Mouse (Mus musculus): Measurements from ENCODE around the gene Ppil6. TPM values are rescaled to one million over a fixed set of nuclear protein-coding genes. Genes with fewer than 3 reads are reported as not detected.

The Ppil6 gene
- polyA plus RNA-seq, 1 experiment from 2014 or later, result 6.4 TPM

DNA sequence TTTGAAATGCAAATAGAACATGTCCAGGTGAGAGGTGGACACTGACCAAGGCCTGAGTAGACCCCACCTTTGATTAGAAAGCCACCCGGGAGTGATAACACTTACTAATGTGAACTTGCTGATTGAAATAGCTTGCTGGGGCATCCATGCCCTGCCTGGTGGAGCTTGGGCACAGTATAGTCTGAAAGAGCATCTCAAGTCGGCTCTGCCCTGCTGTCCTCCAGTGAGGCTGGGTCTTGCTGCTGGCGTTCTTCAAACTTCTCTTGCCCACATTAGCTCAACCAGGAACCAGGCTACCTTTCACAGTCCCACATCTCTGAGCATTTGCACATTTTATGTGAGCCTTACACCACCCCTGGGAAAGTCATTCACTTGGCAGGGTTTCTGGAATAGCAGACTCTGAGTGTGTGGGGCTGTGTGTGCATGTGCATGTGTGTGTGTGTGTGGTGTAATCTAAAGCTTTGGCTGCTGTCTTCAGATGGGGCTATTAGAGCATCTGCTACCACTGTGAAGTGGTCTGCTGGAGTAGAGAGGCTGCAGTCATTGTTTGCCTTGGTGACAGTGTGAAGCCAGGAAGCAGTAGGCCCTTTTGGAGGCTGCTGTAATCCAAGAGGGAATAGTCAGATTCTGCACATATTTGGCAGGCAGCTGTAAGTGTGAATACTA is 29.0 kb upstream of the Ppil6 start:
- ChIA-PET POLR2A (interaction anchor here (0.7 kb wide), 1 partner anchor 11 kb away, joined by 3 read pairs; the partner anchor contains the start of gene Zbtb24), CTCF (interaction anchor here (1.1 to 1.8 kb wide), 2 partner anchors 10 to 13 kb away, joined by 3 to 5 read pairs; no protein-coding TSS in a partner anchor)
- TF ChIP-seq CTCF (IDR thresholded peaks at IDR 0.05), result no peak
- DNase-seq (ENCODE audit: low read depth, low spot score) (no peak), ATAC-seq (no peak)
- in situ Hi-C loops (cut with MboI; ENCODE audit: low pct_unique_long_range_greater_than_20kb), result no loop called here
- H3K27me3 ChIP-seq, result no peaks in the 10 kb centered on the region

DNA sequence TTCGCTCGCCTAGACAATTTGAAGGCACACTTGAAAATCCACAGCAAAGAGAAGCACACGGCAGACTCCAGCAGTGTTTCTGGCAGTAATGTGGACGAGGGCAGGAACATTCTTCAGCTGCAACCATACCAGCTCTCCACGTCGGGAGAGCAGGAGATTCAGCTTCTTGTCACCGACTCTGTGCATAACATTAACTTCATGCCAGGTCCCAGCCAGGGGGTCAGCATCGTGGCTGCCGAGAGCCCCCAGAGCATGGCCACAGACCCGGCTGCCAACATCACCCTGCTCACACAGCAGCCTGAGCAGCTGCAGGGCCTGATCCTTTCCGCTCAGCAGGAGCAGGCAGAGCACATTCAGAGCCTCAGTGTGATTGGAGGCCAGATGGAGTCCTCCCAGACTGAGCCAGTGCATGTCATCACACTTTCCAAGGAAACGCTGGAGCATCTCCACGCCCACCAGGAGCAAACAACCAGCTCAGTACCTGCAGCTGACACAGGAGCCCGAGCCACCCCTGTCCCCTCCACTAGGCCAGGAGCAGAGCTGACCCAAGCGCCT is 25.8 kb upstream of the Ppil6 start:
- no peaks in the 10 kb centered on the region for H3K27me3 ChIP-seq
- no peak for DNase-seq (ENCODE audit: low read depth, low spot score)
- ATAC-seq, result no peak
- CTCF ChIA-PET, result no interaction called here
- TF ChIP-seq CTCF (IDR thresholded peaks at IDR 0.05), result no peak
- in situ Hi-C loops (cut with MboI; ENCODE audit: low pct_unique_long_range_greater_than_20kb), result no loop called here
- POLR2A ChIA-PET, result interaction anchor here (1.1 kb wide), 1 partner anchor 10 kb away, joined by 3 read pairs; no protein-coding TSS in a partner anchor

DNA sequence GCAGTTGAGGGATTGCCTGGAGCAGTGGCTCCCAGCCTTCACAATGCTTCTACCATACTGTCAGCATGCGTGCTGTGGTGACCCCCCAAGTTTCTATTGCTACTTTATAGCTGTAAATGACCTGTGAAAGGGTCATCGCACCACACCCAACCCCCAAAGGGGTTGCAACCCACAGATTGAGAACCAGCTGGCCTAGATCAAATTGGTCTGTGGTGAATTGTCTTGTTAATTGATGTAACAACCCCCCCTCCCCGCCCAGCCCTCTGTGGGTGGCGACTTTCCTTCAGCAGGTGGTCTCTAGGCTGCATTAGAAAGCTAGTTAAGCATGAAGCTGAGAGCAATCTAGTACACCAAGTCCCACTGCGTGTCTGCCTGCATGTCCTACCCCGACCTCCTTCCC is 22.9 kb upstream of the Ppil6 start:
- CTCF ChIA-PET, result interaction anchor here (1.3 kb wide), 1 partner anchor 11 kb away, joined by 3 read pairs; no protein-coding TSS in a partner anchor
- in situ Hi-C loops (cut with MboI; ENCODE audit: low pct_unique_long_range_greater_than_20kb), result no loop called here
- ATAC-seq, result no peak
- no peak for TF ChIP-seq CTCF (IDR thresholded peaks at IDR 0.05)
- DNase-seq (ENCODE audit: low read depth, low spot score), result no peak
- POLR2A ChIA-PET, result no interaction called here
- H3K27me3 ChIP-seq, result no peaks in the 10 kb centered on the region

DNA sequence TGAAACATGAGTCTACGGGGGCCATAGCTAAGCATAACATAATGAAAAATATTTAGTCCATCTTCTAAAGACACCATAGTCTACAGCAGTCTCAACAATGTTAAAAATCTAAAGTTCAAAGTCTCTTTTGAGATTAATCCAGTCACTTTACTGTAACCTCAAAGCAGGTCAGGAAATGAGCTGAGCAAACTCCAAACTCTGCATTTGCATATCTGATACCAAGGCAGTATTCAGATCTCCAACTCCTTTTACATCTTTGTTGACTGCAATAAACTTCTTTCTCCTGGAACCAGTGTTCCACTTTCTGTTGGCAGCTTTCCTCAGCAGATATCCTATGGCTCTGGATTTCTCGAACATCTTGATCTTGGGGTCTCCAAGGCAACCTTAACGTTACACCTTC is 19.5 kb upstream of the Ppil6 start:
- ChIA-PET POLR2A (no interaction called here), CTCF (interaction anchor here (0.9 to 1.5 kb wide), 2 partner anchors 9 to 17 kb away, joined by 3 to 4 read pairs; no protein-coding TSS in a partner anchor)
- ATAC-seq (no peak), DNase-seq (ENCODE audit: low read depth, low spot score) (no peak)
- no peak for TF ChIP-seq CTCF (IDR thresholded peaks at IDR 0.05)
- no peaks in the 10 kb centered on the region for H3K27me3 ChIP-seq
- in situ Hi-C loops (cut with MboI; ENCODE audit: low pct_unique_long_range_greater_than_20kb), result no loop called here

DNA sequence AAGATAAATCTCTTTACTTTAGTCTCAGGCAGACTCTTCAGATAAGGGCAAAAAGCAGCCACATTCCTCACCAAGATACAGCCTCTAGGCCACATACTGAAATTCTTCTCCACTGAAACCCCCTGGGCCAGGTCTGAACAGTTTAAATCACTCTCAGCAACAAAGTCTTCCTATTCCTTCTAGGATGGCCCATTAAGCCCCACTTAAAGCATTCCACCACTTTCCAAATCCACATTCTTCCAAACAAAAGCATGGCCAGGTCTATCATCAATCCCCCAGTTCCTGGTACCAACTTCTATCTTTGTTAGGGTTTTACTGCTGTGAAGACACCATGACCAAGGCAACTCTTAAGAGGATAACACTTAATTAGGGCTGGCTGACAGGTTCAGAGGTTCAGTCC is 17.7 kb upstream of the Ppil6 start:
- in situ Hi-C loops (cut with MboI; ENCODE audit: low pct_unique_long_range_greater_than_20kb), result no loop called here
- CTCF ChIA-PET, result interaction anchor here (1.3 to 1.4 kb wide), 2 partner anchors 20 to 217 kb away, joined by 3 read pairs; no protein-coding TSS in a partner anchor
- H3K27me3 ChIP-seq, result no peaks in the 10 kb centered on the region
- POLR2A ChIA-PET, result no interaction called here
- ATAC-seq, result no peak
- no peak for TF ChIP-seq CTCF (IDR thresholded peaks at IDR 0.05)
- no peak for DNase-seq (ENCODE audit: low read depth, low spot score)

DNA sequence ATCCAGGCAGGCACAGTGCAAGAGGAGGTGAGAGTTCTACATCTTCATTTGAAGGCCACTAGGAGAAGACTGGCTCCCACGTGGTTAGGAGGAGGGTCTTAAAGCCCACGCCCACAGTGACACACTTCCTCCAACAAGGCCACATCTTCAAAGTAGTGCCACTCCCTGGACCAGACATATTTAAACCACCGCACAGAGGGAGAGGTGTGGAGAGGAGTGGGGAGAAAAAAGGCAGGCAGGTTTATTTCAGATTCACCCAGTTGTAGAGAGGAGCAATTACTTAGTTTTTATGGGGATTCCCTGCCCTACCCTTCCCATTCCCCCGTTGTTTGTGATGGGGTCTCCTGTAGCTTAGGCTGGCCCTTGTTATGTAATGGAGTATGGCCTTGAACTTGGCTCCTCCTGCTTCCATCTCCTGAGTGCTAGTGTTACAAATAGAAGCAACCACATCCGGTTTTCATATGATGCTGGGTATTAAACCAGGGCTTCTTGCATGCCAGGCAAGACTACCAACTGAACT is 17.2 kb upstream of the Ppil6 start:
- in situ Hi-C loops (cut with MboI; ENCODE audit: low pct_unique_long_range_greater_than_20kb), result no loop called here

DNA sequence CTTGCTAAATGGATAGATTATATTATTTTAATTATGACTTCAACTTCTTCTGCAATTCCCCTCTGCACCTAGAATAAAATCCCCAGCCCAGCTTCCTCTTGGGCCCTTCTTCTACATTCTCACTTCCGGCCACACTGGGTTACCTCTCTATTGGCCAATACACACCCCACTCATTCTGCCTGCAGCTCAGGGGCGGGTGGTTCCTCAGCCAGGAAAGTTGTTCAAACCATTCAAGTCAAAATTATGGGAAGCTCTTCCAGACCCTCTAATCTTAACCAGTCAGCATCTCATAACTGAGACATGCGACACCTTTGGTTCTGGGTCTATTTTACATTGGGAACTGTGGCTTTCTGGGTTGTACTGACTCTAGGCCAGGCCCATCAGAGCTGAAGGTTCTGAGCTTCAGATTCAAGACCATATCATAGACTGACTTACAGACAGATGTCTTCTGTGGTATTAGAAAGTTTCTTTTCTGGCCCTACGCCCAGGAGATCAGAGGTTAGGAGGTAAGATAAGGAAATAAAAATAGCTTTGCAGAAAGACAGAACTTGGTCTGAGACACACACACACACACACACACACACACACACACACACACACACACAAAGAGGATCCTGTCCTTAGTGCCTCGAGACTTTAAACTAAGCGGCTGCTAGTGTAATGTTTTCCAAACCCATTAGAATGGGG is 16.3 kb upstream of the Ppil6 start:
- no peaks in the 10 kb centered on the region for H3K27me3 ChIP-seq
- in situ Hi-C loops (cut with MboI; ENCODE audit: low pct_unique_long_range_greater_than_20kb), result no loop called here
- ChIA-PET CTCF (interaction anchor here (1.2 to 1.7 kb wide), 4 partner anchors 9 to 36 kb away, joined by 3 to 5 read pairs (median 4); no protein-coding TSS in a partner anchor), POLR2A (interaction anchor here (0.5 to 1.3 kb wide), 5 partner anchors 9 to 1199 kb away, joined by 3 to 4 read pairs (median 3); no protein-coding TSS in a partner anchor)
- DNase-seq (ENCODE audit: low read depth, low spot score), result no peak
- no peak for TF ChIP-seq CTCF (IDR thresholded peaks at IDR 0.05)
- no peak for ATAC-seq

More for the DNA sequence above, 17.2 kb upstream of the Ppil6 start:
- no peaks in the 10 kb centered on the region for H3K27me3 ChIP-seq
- TF ChIP-seq CTCF (IDR thresholded peaks at IDR 0.05), result no peak
- ATAC-seq (no peak), DNase-seq (ENCODE audit: low read depth, low spot score) (no peak)
- ChIA-PET CTCF (interaction anchor here (1.4 kb wide), 1 partner anchor 20 kb away, joined by 3 read pairs; no protein-coding TSS in a partner anchor), POLR2A (interaction anchor here (1.2 kb wide), 1 partner anchor 20 kb away, joined by 3 read pairs; no protein-coding TSS in a partner anchor)

DNA sequence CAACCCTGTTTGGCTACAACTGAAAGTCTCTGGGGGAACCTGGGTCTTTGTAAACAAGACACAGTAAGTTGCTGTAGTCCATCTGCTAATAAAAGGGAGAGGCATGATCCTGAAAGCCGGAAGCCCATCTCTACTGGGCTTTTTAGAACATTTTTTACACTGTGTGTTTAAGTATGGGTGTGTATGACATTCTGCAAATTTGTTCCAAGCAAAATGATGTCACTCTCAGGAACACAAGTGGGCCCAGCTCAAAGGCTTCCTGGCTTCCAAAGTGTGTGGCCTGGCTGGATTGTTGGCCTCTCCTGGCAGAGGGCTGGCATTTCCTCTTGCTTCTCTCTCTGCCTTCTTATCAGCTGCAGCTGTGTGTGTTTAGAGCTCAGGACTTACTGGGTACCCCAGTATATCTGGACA is 15.3 kb upstream of the Ppil6 start:
- DNase-seq (ENCODE audit: low read depth, low spot score) (no peak), ATAC-seq (no peak)
- H3K27me3 ChIP-seq, result no peaks in the 10 kb centered on the region
- TF ChIP-seq CTCF (IDR thresholded peaks at IDR 0.05), result no peak
- ChIA-PET POLR2A (interaction anchor here (0.7 to 1.6 kb wide), 3 partner anchors 10 to 25 kb away, joined by 3 to 9 read pairs (median 4); partner anchors contain the start of gene Zbtb24), CTCF (interaction anchor here (1.3 to 1.7 kb wide), 2 partner anchors 13 to 15 kb away, joined by 4 to 5 read pairs; no protein-coding TSS in a partner anchor)
- in situ Hi-C loops (cut with MboI; ENCODE audit: low pct_unique_long_range_greater_than_20kb), result no loop called here

DNA sequence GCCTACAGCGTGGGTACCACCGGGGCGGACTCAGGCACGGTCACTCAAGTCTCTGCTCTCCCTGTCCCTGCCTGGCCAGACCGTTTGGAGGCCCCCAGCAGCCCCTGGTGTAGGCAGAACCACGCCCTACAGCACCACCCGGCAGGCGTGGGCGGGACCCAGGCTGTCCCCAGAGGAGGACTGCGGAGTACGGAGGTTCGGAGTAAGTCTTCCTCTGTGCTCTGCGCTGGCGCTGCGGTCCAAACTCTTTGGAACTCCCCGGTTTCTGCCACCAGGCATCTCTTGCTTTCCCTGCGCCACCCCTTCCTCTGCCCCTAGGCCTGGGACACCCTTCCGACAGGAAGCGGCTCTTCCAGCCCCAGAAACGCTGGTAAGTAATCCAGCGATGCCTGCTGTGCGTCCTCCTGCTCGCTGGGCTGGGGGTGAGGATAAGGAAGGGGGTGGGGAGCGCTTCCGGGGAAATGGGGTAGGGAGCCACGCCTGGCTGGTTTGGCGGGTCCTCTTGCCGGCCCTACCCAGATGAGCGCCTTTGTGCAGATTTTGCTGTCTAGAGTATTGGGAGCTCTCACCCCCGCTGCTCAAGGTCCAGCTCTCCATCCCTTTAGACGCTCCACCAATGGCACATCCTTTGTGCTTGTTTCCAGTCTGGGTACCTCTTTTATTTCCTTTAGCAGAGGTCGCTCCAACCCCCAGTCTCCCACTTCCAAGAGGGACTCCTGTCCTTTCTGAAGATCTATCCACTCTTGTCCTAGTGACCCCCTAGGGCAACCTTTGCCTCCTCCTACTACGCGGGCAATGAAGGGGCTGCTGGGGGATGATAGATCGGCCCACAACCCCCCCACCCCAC is 13.8 kb upstream of the Ppil6 start, which contains the start of gene Mical1:
TSS of gene Mical1 (plus strand) at position 144 of the 847 bp plus-strand sequence.
- POLR2A ChIA-PET, result interaction anchor here (1.5 to 1.6 kb wide), 2 partner anchors 14 to 26 kb away, joined by 4 to 9 read pairs; partner anchors contain the start of genes Ppil6, Smpd2 and Zbtb24
- H3K27me3 ChIP-seq, result no peaks in the 10 kb centered on the region
- in situ Hi-C loops (cut with MboI; ENCODE audit: low pct_unique_long_range_greater_than_20kb), result no loop called here
- ATAC-seq, result peak; percentile 24
- DNase-seq (ENCODE audit: low read depth, low spot score), result no peak
- no peak for TF ChIP-seq CTCF (IDR thresholded peaks at IDR 0.05)
- CTCF ChIA-PET, result interaction anchor here (1.2 kb wide), 1 partner anchor 13 kb away, joined by 3 read pairs; the partner anchor contains the start of genes Ppil6 and Smpd2
